Mouse (Mus musculus) right cerebral cortex, postnatal 36 days (tissue): ENCODE results near the gene Macrod1.

Source experiments
- DNase-seq, 2 experiments: peaks; one replicate each; pipeline ENCODE4 v3.0.0; 2022; ENCODE audit warnings: low spot score in 2 of 2, mixed read lengths in 1 of 2

Gene Macrod1

GRCm38 (mm10) chr19:7239574-7239973 is 183.0 kb downstream of the Macrod1 start:
- no peak for DNase-seq

GRCm38 (mm10) chr19:7240291-7240690 is 183.7 kb downstream of the Macrod1 start:
- no peak for DNase-seq

GRCm38 (mm10) chr19:7240782-7241690 is 184.4 kb downstream of the Macrod1 start, which contains the start of gene Naa40:
Gene Naa40, minus strand, starts transcription at chr19:7241183.
- peak; percentile 89 for DNase-seq

- no peak for DNase-seq
Measured at GRCm38 (mm10) chr19:7246021-7246420, 189.4 kb downstream of the Macrod1 start.
